Mouse (Mus musculus) MEL (cell line): ENCODE data around the gene Acd. TPM values are rescaled to one million over a fixed set of nuclear protein-coding genes. Genes with fewer than 3 reads are reported as not detected.

Experiments
- DNase-seq: peaks from one replicate; pipeline ENCODE4 v3.0.0; 2011; ENCODE audit warnings: low read depth, low spot score
- H3K27ac ChIP-seq: 2 replicates; pipeline ENCODE4 v1.5.1; 2012; ENCODE audit warnings: low read depth, mild to moderate bottlenecking, control low read depth, low read length, moderate library complexity; ENCODE audit not compliant: control insufficient read depth
- H3K27me3 ChIP-seq, 2 experiments: fragments of 150-350 bp in 1 of 2; sonication (generic) in 1 of 2; 2 replicates each; pipeline ENCODE4 v1.6.1; 2012; ENCODE audit warnings: low read length in 2 of 2, mild to moderate bottlenecking in 2 of 2, improper control_type of control experiment in 1 of 2, moderate library complexity in 1 of 2; ENCODE audit not compliant: insufficient read depth in 2 of 2, control insufficient read depth in 1 of 2
- H3K36me3 ChIP-seq, 2 experiments: 2 replicates each; pipeline ENCODE4 v1.6.1; 2012 to 2014; ENCODE audit warnings: low read length in 2 of 2, improper control_type of control experiment in 1 of 2, inconsistent platforms in 1 of 2, mild to moderate bottlenecking in 1 of 2; ENCODE audit not compliant: insufficient read depth in 2 of 2, control insufficient read depth in 1 of 2
- H3K4me1 ChIP-seq, 2 experiments: fragments of 150-350 bp in 1 of 2; sonication (generic) in 1 of 2; 2 replicates each; pipeline ENCODE4 v1.6.1; 2012; ENCODE audit warnings: low read length in 2 of 2, improper control_type of control experiment in 1 of 2, mild to moderate bottlenecking in 1 of 2; ENCODE audit not compliant: insufficient read depth in 2 of 2, control insufficient read depth in 1 of 2
- H3K4me3 ChIP-seq, 2 experiments: fragments of 150-350 bp in 1 of 2; sonication (generic) in 1 of 2; 2 replicates each; pipeline ENCODE4 v1.5.1; 2012; ENCODE audit warnings: low read depth in 2 of 2, low read length in 2 of 2, mild to moderate bottlenecking in 2 of 2, moderate library complexity in 2 of 2, control low read depth in 1 of 2, improper control_type of control experiment in 1 of 2; ENCODE audit not compliant: control insufficient read depth in 1 of 2, insufficient read depth in 1 of 2
- H3K79me2 ChIP-seq: 2 replicates; pipeline ENCODE4 v1.6.1; 2012; ENCODE audit warnings: mild to moderate bottlenecking, low read length, moderate library complexity; ENCODE audit not compliant: control insufficient read depth, poor library complexity, insufficient read depth
- H3K9ac ChIP-seq: 2 replicates; pipeline ENCODE4 v1.6.1; 2012; ENCODE audit warnings: low read depth, mild to moderate bottlenecking, control low read depth, low read length, moderate library complexity; ENCODE audit not compliant: control insufficient read depth, poor library complexity, severe bottlenecking
- H3K9me3 ChIP-seq: fragments of 150-350 bp; sonication (generic); replicated peaks from 2 replicates; pipeline ENCODE4 v1.6.1; 2012; ENCODE audit warnings: mild to moderate bottlenecking, low read length, improper control_type of control experiment, moderate library complexity; ENCODE audit not compliant: insufficient read depth
- CHD1 ChIP-seq: IDR thresholded peaks from 2 replicates; pipeline ENCODE4 v1.6.1; 2012; ENCODE audit warnings: low read depth, mild to moderate bottlenecking, inconsistent platforms, low read length, improper control_type of control experiment
- CHD2 ChIP-seq: IDR thresholded peaks from 2 replicates; pipeline ENCODE4 v1.6.1; 2011; ENCODE audit warnings: low read length, improper control_type of control experiment
- CTCF ChIP-seq, 3 experiments: IDR thresholded peaks in 2 of 3; conservative IDR thresholded peaks in 1 of 3; 2 replicates each; pipeline ENCODE4 v1.5.1; 2011 to 2012; ENCODE audit warnings: low read length in 3 of 3, low read depth in 2 of 3, mild to moderate bottlenecking in 2 of 3, improper control_type of control experiment in 1 of 3, inconsistent platforms in 1 of 3, mixed read lengths in 1 of 3, moderate library complexity in 1 of 3; ENCODE audit not compliant: control insufficient read depth in 1 of 3, insufficient read depth in 1 of 3, poor library complexity in 1 of 3, severe bottlenecking in 1 of 3
- ELF1 ChIP-seq: IDR thresholded peaks from 2 replicates; pipeline ENCODE4 v1.6.1; 2014; ENCODE audit warnings: low read depth, mild to moderate bottlenecking, inconsistent platforms, low read length, improper control_type of control experiment, moderate library complexity
- ETS1 ChIP-seq: IDR thresholded peaks from 2 replicates; pipeline ENCODE4 v1.6.1; 2012; ENCODE audit warnings: low read depth, mild to moderate bottlenecking, inconsistent platforms, low read length, improper control_type of control experiment, moderate library complexity
- JUND ChIP-seq: IDR thresholded peaks from 2 replicates; pipeline ENCODE4 v1.6.1; 2011; ENCODE audit warnings: low read depth, mild to moderate bottlenecking, improper control_type of control experiment, low read length
- MAFK ChIP-seq: IDR thresholded peaks from 2 replicates; pipeline ENCODE4 v1.6.1; 2011; ENCODE audit warnings: low read depth, mild to moderate bottlenecking, low read length, improper control_type of control experiment, borderline replicate concordance
- MXI1 ChIP-seq: IDR thresholded peaks from 2 replicates; pipeline ENCODE4 v1.6.1; 2011; ENCODE audit warnings: mild to moderate bottlenecking, low read depth, low read length, improper control_type of control experiment
- MYB ChIP-seq: IDR thresholded peaks from 2 replicates; pipeline ENCODE4 v1.6.1; 2011; ENCODE audit warnings: mild to moderate bottlenecking, low read depth, low read length, improper control_type of control experiment
- NELFE ChIP-seq: IDR thresholded peaks from 2 replicates; pipeline ENCODE4 v1.6.1; 2011; ENCODE audit warnings: low read depth, low read length, improper control_type of control experiment
- NRF1 ChIP-seq: IDR thresholded peaks from 2 replicates; pipeline ENCODE4 v1.6.1; 2014; ENCODE audit warnings: low read depth, mild to moderate bottlenecking, inconsistent platforms, low read length, improper control_type of control experiment, moderate library complexity; ENCODE audit not compliant: poor library complexity, insufficient read depth, severe bottlenecking
- POLR2AphosphoS2 ChIP-seq: IDR thresholded peaks from 2 replicates; pipeline ENCODE4 v1.6.1; 2011; ENCODE audit warnings: low read length, improper control_type of control experiment
- RCOR1 ChIP-seq: IDR thresholded peaks from 2 replicates; pipeline ENCODE4 v1.6.1; 2012; ENCODE audit warnings: low read depth, mild to moderate bottlenecking, inconsistent platforms, low read length, improper control_type of control experiment
- TAL1 ChIP-seq: IDR thresholded peaks from 2 replicates; pipeline ENCODE4 v1.6.1; 2012; ENCODE audit warnings: mild to moderate bottlenecking, inconsistent platforms, low read length, moderate library complexity, mixed read lengths
- TCF12 ChIP-seq: IDR thresholded peaks from 2 replicates; pipeline ENCODE4 v1.6.1; 2014; ENCODE audit warnings: low read depth, mild to moderate bottlenecking, inconsistent platforms, low read length, improper control_type of control experiment, moderate library complexity
- UBTF ChIP-seq: IDR thresholded peaks from 2 replicates; pipeline ENCODE4 v1.6.1; 2012; ENCODE audit warnings: low read depth, mild to moderate bottlenecking, inconsistent platforms, low read length, improper control_type of control experiment, moderate library complexity, borderline replicate concordance; ENCODE audit not compliant: insufficient read depth
- ZKSCAN1 ChIP-seq: IDR thresholded peaks from 2 replicates; pipeline ENCODE4 v1.6.1; 2012; ENCODE audit warnings: low read depth, mild to moderate bottlenecking, inconsistent platforms, low read length, improper control_type of control experiment, moderate library complexity
- ZNF384 ChIP-seq: IDR thresholded peaks from 2 replicates; pipeline ENCODE4 v1.6.1; 2012; ENCODE audit warnings: low read depth, mild to moderate bottlenecking, inconsistent platforms, low read length, improper control_type of control experiment
- polyA plus RNA-seq, 2 experiments: library from polyadenylated mRNA; stranded (reverse) in 1 of 2; unstranded in 1 of 2; fragments of >175 nt in 1 of 2; fragments of >200 nt in 1 of 2; gene quantifications; 2 replicates each; pipeline versions ENCODE4 v1.2.1 to v1.2.4; 2012; ENCODE audit warnings: low replicate concordance in 2 of 2, low read depth in 1 of 2; ENCODE audit not compliant: insufficient read length in 2 of 2, insufficient read depth in 1 of 2, missing spikeins in 1 of 2
- total RNA-seq: library from RNA; depleted of rRNA; stranded (reverse); fragments of 300-350 nt; gene quantifications from 2 replicates; pipeline ENCODE4 v1.2.3, GENCODE M21; 2012

The Acd gene
- total and polyA plus RNA-seq, 3 experiments = 7.5 to 53.9 TPM; not detected in 1

GRCm38 (mm10) chr8:105661167-105661566, 39.7 kb downstream of the Acd start:
- Histone ChIP-seq H3K4me3 (no peak overlapping the region), H3K36me3 (peaks cover 0 to 37% of the 10 kb centered on the region in 2 experiments; a peak in 3 of 4 replicates), H3K9ac (no peak overlapping the region), H3K9me3 (no peaks in the 10 kb centered on the region), H3K4me1 (no peaks in the 10 kb centered on the region), H3K27ac (no peak overlapping the region), H3K27me3 (no peaks in the 10 kb centered on the region), H3K79me2 (peaks cover 27% of the 10 kb centered on the region)
- TF ChIP-seq CTCF (IDR thresholded peaks at IDR 0.05 in 2 of 3, conservative IDR thresholded peaks at IDR 0.05 in 1 of 3; ENCODE audit: control insufficient read depth in 1 of 3, insufficient read depth in 1 of 3, low read depth in 2 of 3, low read length in 3 of 3, poor library complexity in 1 of 3, severe bottlenecking in 1 of 3) (peak; percentile 21 to 66 (median 52); a peak in 4 of 6 replicates), ELF1 (no peak)
- peak; percentile 70 for DNase-seq

- no peak for TF ChIP-seq MYB
- TF ChIP-seq CHD2 = no peak
- TF ChIP-seq TAL1 = no peak
- no peak for TF ChIP-seq NELFE
- TF ChIP-seq ELF1 = no peak
- TF ChIP-seq CHD1 = no peak
- no peak for TF ChIP-seq TCF12
- TF ChIP-seq ZKSCAN1 = no peak
- TF ChIP-seq MAFK = no peak
- no peak for TF ChIP-seq MXI1
- no peak for TF ChIP-seq POLR2AphosphoS2
- TF ChIP-seq NRF1 = no peak
- TF ChIP-seq JUND = no peak
- no peak for TF ChIP-seq UBTF
- Histone ChIP-seq H3K27me3 (no peaks in the 10 kb centered on the region), H3K36me3 (peaks cover 0 to 31% of the 10 kb centered on the region in 2 experiments; a peak in 3 of 4 replicates), H3K27ac (no peak overlapping the region), H3K9me3 (no peaks in the 10 kb centered on the region), H3K4me1 (no peaks in the 10 kb centered on the region), H3K4me3 (no peak overlapping the region), H3K79me2 (peaks cover 48% of the 10 kb centered on the region), H3K9ac (no peak overlapping the region)
- no peak for DNase-seq
Observed at GRCm38 (mm10) chr8:105657641-105658040, 43.3 kb downstream of the Acd start.

- no peak overlapping the region for H3K27ac ChIP-seq
- DNase-seq = no peak
- H3K79me2 ChIP-seq = peaks cover 50% of the 10 kb centered on the region
- H3K27me3 ChIP-seq = no peaks in the 10 kb centered on the region
- TF ChIP-seq RCOR1 = peak; percentile 41; the same call in 1 of the 2 replicates
- no peak for TF ChIP-seq ETS1
- 0 out of 2 replicates have a peak, but pooled peaks have one; percentile 27 for TF ChIP-seq ZNF384
- H3K36me3 ChIP-seq = peaks cover 2 to 35% of the 10 kb centered on the region in 2 experiments; a peak in 2 of 4 replicates
- no peak overlapping the region for H3K4me3 ChIP-seq
- H3K4me1 ChIP-seq = no peaks in the 10 kb centered on the region
- no peaks in the 10 kb centered on the region for H3K9me3 ChIP-seq
- no peak overlapping the region for H3K9ac ChIP-seq
Observed at GRCm38 (mm10) chr8:105648929-105649328, 52.0 kb downstream of the Acd start.
